Mouse (Mus musculus): Measurements from ENCODE around the gene Tomt. TPM values are rescaled to one million over a fixed set of nuclear protein-coding genes. Genes with fewer than 3 reads are reported as not detected.

Tomt gene
- total RNA-seq, 4 experiments from 2014 or later, result 0.13 to 0.32 TPM; not detected in 2

DNA sequence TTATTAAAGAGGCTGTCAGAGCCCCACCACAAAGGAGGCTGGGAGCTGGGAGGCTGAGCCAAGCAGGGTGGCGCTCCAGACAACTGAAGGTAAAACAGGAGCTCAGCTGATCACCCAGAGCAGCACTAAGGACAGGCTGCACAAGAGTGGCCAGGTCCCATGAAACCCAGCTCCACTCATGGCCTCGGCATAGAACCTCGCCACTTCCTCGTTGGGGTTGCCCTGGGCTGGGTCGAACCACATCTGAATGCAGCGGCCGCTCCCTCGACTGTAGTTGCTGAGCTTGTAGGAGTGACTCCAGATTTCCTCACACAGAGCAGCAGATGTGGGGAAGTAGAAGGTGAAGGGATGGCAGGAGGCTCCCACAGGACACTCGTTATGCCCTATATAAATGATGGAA, 47.8 kb downstream of the Tomt start:
- DNase-seq (ENCODE audit: low spot score in 2 of 2), result no peak

DNA sequence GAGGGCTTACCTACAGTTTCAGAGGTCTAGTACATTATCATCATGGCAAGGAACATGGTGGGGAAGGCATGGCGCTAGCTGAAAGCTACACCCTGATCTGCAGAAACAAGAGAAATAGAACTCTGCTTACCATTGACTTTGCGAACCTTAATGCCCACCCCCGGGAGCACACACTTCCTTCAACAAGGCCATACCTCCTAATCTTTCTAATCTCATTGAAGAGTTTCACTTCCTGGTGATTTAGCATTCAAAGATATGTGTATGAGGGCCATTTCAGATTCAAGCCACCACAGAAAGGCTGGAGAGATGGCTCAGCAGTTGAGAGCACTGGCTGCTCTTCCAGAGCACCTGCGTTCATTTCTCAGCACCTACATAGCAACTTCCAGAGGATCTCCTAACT, 49.1 kb downstream of the Tomt start, which contains the start of gene Folr2:
Gene Folr2, minus strand, starts transcription at position 101 of the 400 bp plus-strand sequence.
- no peak for DNase-seq (ENCODE audit: low spot score in 2 of 2)

DNA sequence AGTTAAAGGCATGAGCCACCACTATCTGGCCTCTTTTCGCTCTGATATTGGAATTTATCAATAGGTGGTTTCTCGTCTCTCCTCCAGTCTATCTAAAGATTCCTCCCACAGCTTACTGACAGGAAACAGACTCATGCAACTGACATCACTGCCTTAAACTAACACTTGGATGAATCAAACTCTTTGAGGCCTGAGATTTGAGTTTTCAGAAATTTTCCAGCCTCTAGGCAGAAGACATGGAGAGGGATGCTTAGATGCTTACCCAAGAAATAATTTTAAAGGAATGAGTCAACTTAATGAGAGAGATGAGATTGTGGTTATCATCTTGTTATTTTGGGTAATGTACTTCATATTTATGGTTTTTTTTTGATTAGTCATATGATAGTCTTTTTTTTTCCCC, 52.3 kb downstream of the Tomt start:
- DNase-seq (ENCODE audit: low spot score in 2 of 2), result no peak

DNA sequence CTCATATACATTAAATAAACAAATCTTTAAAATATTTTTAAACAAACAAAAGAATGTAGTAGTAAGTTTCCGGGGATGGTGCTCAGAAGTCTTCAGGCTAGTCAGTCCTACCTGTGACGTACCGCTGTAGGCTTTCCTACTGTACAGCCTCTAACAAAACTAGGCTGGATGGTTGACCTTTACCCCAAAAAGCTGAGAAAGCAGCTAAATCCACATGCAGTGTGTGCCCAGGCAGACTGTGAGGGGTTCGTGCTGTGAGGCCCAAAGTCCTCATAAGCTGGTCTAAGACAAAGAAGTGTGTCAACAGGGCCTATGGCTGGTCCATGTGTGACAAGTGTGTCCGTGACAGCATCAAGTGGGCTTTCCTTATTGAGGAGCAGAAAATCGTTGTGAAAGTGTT, 53.3 kb downstream of the Tomt start:
- DNase-seq (ENCODE audit: low spot score in 2 of 2), result no peak

DNA sequence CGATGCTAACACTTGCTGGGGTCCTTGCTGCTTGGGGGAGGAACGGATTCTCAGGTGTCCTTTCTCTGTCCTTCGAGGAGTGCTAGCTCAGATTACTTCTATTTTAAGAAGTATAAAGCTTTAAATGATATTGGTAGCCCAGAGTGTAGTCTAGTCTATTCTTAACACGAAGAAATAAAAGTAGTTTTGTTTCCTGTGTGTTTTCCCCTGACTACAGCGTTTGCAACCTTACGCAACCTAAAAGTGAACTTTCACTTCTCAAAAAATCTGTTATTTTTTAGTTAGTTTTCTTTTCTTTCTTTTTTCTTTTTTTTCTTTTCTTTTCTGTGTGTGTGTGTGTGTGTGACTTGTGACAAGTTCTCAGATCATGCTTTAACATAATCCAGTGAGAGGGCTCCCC, 54.5 kb downstream of the Tomt start:
- no peak for DNase-seq (ENCODE audit: low spot score in 2 of 2)

Small RNA genes lying within 50 kb of the gene (microRNA-seq; reads per million reads assigned to microRNA genes)
- 0 reads per million in 2 experiments for gene Gm22655

Other genes starting within 250 kb of the Tomt start
- gene Clpb, start 242.7 kb downstream of the Tomt start, total RNA-seq (2022), result 10 to 100 TPM; 50.4 to 57.6 (median 54.6) TPM
- gene Phox2a, start 88.0 kb downstream of the Tomt start, total RNA-seq (2022), result under 1 TPM in 3 of 4 experiments, not detected in 1; 0.30 to 0.39 (median 0.30) TPM
- 10 to 100 TPM; 35.7 to 46.9 (median 42.6) TPM for gene Inppl1, start 68.1 kb downstream of the Tomt start, total RNA-seq (2022)
- gene Folr2, start 49.2 kb downstream of the Tomt start, total RNA-seq (2022), result under 1 TPM in 1 of 4 experiments, not detected in 3; 0.55 TPM
- 10 to 100 TPM; 30.0 to 45.4 (median 32.9) TPM for gene Anapc15, start 42.6 kb downstream of the Tomt start, total RNA-seq (2022)
- gene Folr1, start 35.6 kb downstream of the Tomt start, total RNA-seq (2022), result 1 to 10 TPM in 2 of 4 experiments, under 1 TPM in 2; 0.46 to 9.8 (median 1.2) TPM
- 10 to 100 TPM; 83.0 to 96.2 (median 90.5) TPM for gene Lamtor1, start 455 bp downstream of the Tomt start, total RNA-seq (2022)
- gene Lrrc51, start 27.5 kb upstream of the Tomt start, total RNA-seq (2022), result 1 to 10 TPM; 3.7 to 8.1 (median 5.8) TPM
- 100 to 1,000 TPM in 2 of 4 experiments, 10 to 100 TPM in 2; 98.8 to 108 (median 101) TPM for gene Numa1, start 27.8 kb upstream of the Tomt start, total RNA-seq (2022)
- gene Il18bp, start 112.3 kb upstream of the Tomt start, total RNA-seq (2022), result 1 to 10 TPM; 6.6 to 8.1 (median 7.8) TPM
- 10 to 100 TPM; 45.4 to 51.5 (median 47.8) TPM for gene Rnf121, start 159.1 kb upstream of the Tomt start, total RNA-seq (2022)
- 10 to 100 TPM; 20.4 to 28.8 (median 24.4) TPM for gene Xndc1, start 159.2 kb upstream of the Tomt start, total RNA-seq (2022)
- gene Xntrpc, start 159.4 kb upstream of the Tomt start, total RNA-seq (2022), result 1 to 10 TPM in 3 of 4 experiments, under 1 TPM in 1; 0.63 to 2.4 (median 1.5) TPM
- gene Trpc2, start 176.8 kb upstream of the Tomt start, total RNA-seq (2022), result 1 to 10 TPM in 3 of 4 experiments, under 1 TPM in 1; 0.61 to 2.4 (median 1.3) TPM
- gene Art1, start 195.4 kb upstream of the Tomt start, total RNA-seq (2022), result under 1 TPM in 3 of 4 experiments, not detected in 1; 0.25 to 0.46 (median 0.26) TPM
- gene Art5, start 203.1 kb upstream of the Tomt start, total RNA-seq (2022), result under 1 TPM in 1 of 4 experiments, not detected in 3; 0.33 TPM
- gene Chrna10, start 210.5 kb upstream of the Tomt start, total RNA-seq (2022), result under 1 TPM; 0.46 to 0.99 (median 0.84) TPM

Data from left cerebral cortex, adult 8-10 months (tissue).